Mouse (Mus musculus): ENCODE results near the gene Lrch1.

Lrch1 gene

DNA sequence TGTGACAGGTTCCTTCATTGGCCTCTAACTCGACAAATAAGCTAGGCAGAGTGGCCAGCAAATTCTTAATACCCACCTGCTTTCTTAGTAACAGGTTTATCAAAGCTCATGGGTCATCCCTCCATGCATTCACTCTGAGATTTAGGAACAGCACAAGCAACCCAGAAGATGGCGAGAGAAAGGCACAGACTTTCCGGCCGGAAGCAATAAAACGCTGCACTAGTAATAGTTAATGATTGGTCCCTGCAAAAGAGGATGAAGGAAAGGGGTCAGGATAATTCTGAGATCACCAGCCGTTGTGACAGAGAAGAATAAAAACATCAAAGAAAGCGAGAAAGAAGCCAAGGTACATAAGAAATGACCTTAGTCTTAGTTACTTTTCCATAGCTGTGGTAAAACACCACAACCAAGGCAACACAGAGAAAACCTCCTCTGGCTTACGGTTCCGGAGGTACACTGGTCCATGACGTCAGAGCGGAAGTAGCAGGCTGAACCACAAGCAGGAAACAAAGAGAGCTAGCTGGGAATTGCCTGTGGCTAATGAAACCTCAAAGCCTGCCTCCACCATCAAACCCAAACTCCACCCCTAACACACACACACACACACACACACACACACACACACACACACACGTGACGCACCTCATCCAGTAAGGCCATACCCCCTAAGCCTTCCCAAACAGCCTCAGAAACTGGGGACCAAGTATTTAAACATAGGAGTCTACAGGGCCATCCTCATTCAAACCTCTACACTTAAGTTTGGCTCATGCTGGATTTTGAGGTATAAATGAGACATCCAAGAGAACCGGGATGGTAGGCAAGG is 100.2 kb downstream of the Lrch1 start:
- DNase-seq = no peak

DNA sequence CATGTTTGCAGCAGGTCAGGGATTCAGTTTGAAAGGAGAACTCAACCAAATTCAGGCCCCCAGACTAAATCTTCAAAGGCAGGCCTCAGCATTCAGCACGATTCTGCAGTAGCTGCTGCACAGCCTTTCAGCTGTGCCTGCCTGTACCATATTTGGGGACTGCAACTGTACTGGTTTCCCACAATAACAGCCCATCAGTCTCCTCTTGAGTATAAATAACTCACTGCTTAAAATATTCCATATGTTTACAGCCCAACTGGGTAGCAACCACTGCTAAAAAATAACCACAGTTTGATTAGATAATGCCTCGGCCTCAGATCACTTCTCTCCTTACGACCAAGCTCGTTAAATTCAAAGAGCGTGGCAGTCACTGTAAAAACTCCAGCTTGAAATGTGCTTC is 101.0 kb downstream of the Lrch1 start:
- no peak for DNase-seq

DNA sequence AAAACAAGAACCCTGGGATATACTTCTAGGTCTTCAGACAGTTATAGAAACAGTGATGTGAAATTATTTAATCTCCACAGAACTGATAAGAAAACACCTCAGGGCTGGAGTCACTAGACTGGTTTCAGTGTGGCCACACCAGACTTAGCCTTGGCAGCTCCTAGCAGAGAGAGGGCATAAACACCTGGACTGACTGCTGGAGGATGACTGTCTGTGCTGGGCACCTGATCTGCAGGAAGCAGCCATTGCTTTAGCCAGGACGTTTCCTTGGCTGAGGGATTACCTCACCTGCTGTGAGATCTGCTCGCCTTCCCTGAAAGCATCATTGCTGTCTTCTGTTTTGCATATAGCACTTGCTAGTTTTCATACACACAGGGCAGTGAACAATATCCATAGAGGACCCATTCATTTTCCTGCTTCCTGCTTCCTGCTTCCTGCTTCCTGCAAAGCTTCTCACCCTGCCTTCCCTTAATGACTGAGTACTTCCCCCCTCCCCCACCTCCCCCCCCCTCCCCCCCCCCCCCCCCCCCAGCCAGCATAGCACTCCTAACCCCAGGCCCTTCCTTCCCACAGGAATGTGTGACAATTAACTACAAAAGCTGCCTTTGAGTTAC is 101.9 kb downstream of the Lrch1 start:
- no peak for DNase-seq

DNA sequence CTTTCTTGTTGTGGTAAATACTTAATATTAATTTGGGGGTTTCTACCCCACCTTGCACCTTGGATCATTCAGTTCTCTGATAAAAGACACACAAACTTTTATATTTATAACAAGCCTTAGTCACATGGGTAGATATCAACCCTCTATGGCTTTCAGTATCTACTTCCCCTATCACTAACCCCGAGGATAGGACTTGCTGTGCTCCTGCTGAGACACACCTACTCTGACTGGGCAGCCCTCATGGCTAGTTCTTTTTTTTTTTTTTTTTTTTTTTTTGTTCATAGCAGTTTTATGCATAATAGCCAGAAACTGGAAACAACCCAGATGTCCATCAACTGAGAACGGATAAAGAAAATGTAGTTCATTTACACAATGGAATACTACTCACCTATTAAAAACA is 106.0 kb downstream of the Lrch1 start:
- no peak for DNase-seq

DNA sequence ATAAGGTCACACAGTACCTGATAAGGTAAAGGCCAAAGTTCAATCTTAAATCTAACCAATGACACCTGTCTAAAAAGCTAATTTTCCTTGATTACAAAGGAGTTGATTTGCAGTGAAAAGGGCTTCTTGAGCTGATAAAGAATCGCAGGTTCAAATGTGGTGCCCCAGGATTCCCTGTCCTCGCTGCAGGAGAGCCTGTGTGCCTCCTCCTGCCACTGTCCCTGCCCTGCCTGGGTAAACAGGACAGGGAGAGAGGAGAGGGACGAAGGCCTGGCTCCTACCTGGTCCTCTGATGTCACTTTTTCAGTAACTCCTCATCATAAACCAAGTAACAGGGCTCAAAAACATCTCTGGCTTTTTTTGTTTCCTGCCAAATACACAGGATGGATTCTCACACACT is 106.4 kb downstream of the Lrch1 start:
- no peak for DNase-seq

DNA sequence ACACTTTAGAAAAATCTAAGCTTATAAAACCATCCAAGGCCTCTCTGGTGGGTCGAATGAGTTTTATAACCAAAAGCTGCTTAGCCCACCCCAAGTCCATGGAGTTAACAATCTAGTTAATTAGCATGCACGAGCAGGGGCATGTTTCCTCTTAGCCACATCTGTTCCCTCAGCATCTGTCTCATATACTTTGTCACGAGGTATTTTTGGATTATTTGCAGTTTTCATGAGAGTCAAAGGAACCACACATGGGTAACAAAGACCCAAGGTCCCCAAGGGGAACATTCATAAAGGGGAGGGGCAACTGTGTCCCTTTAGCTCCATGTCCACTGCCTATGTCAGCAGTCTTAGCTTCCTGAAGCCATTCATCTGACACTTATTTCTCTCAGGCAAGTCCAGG is 106.9 kb downstream of the Lrch1 start:
- DNase-seq = no peak

DNA sequence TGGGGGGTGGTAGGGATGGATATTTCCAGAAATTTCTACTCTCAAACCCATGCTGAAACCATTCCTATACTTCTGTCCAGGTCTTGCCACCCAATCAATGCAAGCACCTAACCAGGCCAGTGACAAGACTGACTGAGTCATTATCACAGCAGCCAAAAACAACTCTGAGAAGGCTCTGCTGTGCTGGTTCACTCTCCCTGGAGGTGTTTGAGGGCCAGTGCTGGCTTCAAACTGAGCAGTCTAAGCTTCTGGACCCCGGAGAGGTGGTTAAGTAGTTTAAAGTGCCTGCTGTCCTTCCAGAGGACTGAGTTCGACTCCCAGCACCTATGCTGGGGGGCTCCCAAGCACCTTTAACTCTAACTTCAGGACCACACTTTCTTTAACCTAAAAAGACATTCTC is 107.3 kb downstream of the Lrch1 start:
- no peak for DNase-seq

DNA sequence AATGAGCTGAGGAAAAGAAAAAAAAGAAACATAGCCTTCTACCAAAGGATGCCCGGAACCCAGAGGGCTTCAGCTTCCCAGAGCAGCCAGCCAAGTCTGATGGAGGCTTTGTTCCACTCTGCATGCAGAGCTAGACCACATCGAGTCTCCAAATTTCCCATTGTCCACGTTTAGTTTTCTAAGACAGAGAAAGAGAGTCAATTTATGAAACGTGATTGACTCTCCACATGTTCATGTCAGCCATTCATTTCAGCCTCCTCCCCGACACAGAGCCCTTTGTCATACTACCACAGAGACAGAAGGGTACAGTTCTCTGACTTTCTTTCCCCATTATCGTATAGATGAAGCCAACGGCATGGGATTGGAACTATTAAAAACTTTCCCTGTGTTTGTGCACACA is 108.9 kb downstream of the Lrch1 start:
- DNase-seq = no peak

DNA sequence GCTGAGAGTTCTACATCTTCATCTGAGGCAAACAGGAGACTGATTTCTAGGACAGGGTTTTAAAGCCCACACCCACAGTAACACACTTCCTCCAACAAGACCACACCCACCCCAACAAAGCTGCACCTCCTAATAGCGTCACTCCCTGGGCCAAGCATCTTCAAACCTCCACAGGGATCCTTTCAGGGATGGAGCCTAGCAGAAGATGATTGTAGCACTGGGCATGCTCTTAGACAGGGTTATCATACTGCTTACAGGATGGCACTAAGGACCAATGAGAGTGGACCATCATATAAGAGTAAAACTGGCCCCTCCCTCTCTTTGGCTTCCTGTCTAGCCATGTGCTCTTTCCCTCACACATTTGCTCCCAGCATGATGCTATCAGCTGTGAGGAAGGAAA is 112.7 kb downstream of the Lrch1 start:
- no peak for DNase-seq

DNA sequence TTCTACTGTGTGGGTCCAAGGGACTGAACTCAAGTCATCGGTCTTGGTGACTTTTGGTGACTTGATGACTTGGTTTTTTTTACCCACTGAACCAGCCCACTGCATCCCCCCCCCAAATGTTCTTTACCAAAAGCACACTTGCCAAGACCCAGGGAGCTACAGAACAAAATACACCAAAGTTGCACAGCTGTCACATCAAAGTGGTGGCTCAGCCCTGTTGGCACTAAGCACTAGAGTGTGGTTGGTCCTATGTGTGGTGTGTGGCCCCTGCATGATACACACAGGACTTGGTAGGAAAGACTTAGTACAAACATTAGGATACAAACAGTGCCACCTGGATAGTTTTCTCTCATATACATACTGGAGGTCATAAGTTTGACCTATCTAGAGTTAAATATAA is 113.5 kb downstream of the Lrch1 start:
- no peak for DNase-seq

DNA sequence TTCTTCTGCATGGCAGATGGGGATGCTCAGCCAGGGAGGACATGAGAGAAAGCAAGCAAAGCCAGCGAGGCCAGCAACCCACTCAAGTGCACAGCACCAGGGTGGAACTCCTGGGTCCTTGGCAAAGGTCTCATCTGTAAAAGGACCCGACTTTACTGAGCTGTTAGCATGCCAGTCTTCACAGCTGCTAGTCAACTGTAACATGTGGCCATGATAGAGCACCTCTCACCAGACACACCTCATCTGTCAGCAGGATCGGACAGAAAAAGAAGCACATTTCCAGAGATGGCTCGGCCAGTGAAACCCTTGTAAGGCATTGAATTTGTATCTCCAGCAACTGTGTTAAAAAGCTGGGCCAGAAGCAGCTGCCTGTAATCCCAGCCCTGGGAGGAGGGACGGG is 116.0 kb downstream of the Lrch1 start:
- no peak for DNase-seq

DNA sequence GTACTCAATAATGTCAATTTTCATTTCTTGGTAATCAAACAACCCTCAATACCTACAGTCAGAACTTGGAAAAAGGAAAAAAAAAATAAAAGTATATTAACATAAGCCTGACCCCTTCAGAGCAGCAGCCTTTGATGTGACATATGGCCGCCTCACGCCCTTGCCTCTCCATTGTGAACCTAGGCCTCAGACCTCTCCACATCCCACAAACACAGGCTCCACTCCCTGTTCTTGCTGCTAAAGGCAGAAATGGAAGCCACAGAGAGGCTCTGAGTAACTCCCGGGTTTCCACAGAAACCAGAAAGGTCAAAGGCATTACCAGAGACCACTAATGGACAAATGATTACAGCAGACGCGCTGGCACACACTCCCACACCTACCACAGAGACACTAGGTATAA is 116.6 kb downstream of the Lrch1 start:
- no peak for DNase-seq

DNA sequence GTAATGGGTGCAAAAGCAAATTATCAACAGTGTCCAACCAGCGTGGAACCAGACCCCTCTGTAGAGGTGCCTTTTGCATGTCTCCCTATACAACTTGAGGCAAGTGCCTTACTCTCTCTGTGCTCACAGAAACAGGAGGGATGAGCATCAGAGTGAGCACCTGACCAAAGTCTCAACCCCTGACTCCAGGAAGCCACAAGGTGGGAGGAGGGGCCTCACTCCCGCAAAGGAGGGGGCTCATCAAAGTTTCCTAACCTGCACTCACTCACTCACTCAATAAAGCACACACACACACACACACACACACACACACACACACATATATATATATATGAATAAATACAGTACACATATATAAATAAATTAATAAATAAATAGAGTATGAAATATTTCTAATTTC is 117.1 kb downstream of the Lrch1 start:
- no peak for DNase-seq

DNA sequence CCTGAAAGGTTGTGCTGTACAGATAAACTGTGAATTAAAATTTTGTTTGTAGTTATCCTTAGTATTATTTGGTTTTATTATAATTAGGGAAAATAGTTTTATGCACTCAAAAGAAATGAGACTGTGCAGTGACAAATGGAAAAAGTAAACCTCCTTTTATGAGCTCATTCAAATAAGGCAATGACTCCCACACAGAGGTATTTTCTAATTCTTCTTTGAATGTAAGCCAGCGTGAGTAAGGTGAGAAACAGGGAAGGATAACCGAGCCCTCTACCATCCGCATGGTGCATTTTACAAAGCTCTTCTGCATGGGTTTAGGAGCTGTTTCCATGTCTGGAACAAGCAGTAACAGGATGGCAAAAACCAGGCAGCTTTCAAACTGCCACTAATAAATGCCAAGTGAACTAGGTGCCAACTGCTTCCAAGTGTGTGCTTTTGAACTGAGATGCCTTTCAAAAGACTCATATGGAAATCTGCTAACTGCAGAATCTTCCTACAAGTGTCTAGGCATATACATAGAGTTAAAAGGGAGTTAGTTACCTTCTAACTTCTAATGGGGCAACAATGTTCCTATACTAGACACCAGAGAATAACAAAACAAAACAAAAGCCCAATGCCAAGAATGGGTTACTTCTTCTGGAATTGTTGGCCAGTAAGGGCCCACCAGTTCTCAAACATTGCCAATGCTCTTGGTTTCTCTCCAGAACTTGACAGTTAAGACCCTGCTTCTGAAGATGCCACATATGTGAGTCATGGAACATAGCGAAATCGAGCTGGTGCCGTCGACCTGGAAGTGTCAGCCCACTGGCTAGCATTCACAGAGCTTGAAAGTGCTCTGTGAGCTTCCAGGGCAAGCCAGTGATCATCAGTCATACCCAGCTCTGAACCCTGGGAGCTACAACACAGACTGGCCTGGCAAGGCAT is 124.7 kb downstream of the Lrch1 start:
- no peak for DNase-seq

DNA sequence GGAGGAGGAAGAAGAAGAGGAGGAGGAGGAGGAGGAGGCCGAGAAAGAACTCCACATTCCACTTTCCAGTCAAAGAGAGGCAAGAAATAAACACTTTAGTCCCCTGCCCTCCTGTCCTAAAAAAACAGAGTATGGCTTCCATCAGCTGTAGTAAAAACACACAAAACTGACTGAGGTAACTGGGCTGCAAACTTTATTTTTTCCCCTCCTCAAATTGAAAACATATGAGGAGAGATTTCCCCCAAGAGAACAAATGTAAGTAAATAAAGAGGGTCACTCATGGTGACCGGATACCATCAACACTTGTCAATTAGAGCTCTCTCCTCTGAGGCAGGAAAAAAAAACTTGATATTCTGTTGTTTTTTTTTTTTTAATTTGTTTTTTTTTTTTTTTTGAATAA is 125.6 kb downstream of the Lrch1 start:
- no peak for DNase-seq

DNA sequence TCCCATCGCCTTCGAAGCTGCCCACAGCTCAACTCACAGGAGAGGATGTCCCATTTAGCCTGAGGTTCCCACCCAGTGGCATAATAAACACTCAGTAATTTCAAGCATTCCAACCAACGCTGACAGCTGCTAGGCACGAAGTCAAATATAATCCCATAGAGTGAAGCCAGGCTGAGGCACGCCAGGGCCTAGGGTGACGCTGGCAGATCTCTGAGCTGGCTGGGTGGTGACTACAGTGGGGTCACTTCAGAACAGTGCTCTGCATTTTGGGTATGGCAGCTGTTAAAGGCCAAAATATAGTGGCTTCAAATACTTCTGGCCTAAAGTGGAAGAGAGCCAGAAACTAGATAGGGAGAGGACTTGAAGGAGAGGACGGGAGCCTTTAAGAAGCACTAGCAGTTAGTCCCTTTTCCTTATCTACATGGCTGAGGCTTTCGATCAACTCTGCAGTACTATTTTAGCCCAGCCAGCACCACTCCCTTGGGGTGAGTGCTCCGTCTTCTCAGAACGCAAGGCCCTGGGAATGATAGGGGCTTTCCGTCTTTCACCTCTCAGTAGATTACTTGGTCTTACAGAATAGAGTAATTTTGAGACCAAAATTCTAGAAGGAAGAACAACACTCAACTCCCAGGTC is 127.4 kb downstream of the Lrch1 start:
- DNase-seq = no peak

DNA sequence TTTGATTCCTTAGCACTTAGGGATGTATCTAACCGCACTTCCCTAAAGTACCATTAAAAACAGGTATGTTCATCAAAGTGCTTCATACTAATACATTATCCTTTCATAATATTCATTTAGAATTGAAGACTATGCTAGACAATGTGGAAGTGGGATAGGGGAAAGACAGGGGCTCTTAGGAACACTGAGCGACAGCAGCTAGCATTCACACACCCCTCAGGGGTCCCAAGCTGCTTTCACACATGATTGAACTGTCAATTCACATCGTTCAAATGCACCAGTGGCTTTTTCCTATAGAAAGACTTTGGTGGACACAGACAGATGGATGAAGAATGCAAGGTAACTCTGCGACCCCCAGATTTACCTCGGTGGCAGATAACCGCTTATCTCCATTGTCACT is 131.0 kb downstream of the Lrch1 start:
- no peak for DNase-seq

DNA sequence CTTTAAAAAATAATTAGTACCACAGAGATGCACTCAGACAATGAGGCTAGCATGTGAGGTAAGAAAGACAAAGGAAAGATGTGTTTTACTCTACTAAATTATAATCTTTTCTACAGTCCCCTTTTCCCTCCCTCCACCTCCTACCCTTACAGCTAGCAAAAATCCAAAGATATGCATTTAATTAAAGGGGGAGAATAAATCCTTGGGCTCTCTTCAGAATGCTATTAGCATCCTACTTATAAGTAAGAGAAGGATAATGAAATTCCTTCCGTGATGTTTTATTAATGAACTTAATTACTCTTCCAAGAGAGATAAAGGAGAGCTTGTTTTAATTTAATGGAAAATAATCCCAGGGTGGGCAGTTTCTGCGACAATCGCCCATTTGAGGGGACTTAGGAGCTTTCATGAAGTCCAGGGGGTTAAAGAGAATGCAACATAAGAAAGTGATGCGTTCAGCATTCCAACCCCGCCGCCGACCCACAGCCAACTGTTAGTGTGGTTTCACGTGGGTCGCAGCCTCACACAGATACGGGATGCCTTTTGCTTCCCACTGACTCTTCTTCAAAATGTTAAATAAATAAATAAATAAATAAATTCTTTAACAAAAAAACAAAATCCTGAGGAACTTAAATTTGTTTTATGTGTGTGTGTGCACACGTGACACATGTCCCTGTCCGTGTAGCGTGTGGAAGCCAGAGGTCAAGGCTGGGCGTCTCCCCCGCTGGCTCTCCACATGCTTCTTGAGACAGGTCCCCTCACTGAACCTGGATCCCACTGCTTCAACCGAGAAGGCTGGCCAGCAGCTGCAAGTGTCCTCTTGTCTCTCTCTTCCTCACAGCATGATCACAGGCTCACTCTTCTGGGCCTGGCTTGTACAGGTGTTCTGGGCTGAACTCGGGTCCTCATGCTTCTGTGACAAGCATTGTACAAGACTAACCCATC is 132.6 kb downstream of the Lrch1 start:
- no peak for DNase-seq

DNA sequence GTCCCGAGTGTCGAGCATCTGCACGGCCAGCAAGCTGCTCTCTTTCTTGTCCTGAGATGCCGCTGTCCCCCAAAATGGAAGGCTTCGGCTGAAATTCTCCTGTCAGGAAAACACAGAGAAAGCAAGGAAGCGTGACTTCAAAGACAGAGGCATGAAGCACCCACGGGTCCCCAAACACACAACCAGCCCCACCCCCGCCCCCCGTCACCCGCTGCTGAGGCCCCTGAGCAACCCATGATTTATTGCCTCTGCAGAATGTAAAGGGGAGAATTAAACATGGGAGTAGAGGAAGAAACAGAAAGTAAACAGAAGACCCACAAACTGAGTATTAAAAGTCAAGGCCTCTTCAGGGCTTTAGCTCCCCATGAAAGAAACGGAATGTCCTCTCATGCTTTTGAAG is 136.1 kb downstream of the Lrch1 start:
- no peak for DNase-seq

DNA sequence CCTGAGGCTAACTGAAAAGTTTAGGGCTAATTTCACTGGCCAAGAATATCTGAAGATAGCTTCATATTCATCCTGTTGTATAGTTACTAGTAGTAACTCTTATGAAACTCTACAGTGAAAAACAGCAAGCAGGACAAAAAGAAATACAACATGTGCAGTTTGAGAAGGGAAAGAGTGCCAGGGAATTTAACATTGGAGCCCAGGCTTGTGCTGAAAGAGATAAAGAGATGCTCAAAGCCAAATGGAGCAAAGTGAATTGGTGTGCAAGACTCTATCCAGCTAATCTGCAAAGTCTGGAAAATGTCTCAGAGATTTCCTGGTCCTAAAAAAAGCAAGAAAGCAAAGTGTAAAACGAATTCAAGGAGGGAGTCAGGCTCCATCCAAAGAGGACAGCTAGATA is 145.7 kb downstream of the Lrch1 start:
- DNase-seq = no peak

DNA sequence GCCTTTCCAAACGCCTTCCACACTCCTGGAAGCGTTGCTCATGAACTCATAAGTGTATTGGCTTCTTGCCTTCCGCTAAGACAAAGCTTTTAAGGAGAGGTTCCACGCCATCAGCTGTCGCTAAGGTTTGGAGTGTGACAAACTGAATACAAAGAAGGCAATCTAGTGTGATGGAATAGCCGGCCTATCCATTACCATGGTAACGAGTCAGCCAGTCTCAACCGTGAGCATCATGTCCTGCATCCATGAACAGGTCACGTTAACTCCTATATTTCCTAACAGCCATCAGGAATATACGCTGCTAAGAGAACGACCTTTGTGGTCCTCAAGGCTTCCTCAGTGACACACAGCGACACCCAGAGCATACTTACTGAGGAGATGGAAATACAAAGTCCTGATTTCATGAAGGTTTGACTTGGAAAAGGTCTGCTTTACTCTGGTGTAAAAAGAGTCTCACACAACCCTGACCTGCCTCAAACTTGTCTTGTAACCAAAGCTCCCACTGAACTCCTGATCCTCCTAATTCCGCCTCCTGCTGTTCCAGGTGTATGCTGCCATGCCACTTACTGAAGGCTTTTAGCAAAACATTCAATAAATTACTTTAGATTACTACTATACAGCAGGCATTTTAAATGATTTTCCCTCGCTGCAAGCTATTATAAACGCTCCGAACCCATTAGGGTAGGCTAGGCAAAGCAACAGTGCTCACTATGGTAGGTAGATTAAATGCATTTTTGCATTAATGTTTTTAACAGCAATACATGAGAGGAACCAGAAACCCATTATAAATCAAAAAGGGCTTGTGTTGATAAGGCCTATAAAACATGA is 149.4 kb downstream of the Lrch1 start:
- no peak for DNase-seq

All from right cerebral cortex, postnatal 4 days (tissue).